ENCODE assay signal across 9 mouse cellular contexts in the genomic region with DNA sequence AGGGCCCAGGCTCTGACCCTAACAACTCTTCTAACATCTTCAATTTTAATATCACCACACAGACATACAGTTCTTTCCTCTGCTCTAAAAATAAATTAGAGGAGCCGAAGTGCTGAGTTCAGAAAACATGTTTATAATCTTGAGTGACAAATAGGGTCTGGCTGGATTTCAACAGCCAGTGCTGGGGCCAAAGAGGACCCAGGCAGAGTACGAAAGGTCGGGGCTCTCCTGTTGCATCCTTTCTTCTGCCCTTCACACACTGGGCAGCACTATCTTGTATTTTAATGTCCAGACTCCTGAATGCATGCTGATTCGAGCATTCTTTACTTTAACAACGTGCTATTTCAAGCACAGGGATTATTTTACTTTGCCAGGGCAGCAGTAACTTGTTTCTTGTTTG. TPM values are rescaled to one million over a fixed set of nuclear protein-coding genes. Genes with fewer than 3 reads are reported as not detected.
DNase-seq lines count a peak whose midpoint lies in the region; ATAC-seq and TF ChIP-seq lines count a peak whose summit lies in the region.
"Had no signal": no experiment of that assay in that cellular context is flagged by ENCODE, and none has a peak within 500 bp of the region (broad histone marks: within the 10 kb centered on the region; RNA-seq: fewer than 3 reads in every experiment).

No protein-coding gene starts in this region.

- H3K27me3 ChIP-seq in liver, embryonic 14.5 days (ENCODE audit: control insufficient read depth, insufficient read depth, low read length) = no peaks in the 10 kb centered on the region
- H3K27me3 ChIP-seq in hindbrain, embryonic 13.5 days = no peaks in the 10 kb centered on the region

- no peaks in the 10 kb centered on the region for H3K36me3 ChIP-seq in liver, embryonic 14.5 days (replicated peaks; ENCODE audit: control insufficient read depth, insufficient read depth, low read depth)
- no peaks in the 10 kb centered on the region for H3K36me3 ChIP-seq in hindbrain, embryonic 13.5 days

- peak; percentile 74 for DNase-seq in 3T3-L1 (ENCODE audit: low read depth, low spot score)
- peak; percentile 43 for DNase-seq in adrenal gland, postnatal 25 days
- DNase-seq in heart, postnatal 14 days = peak; percentile 35 to 71
- no peak for DNase-seq in liver, embryonic 14.5 days (ENCODE audit: low read depth in 3 of 3, low spot score in 3 of 3)
- no peak for DNase-seq in embryo, embryonic 10.5 days (ENCODE audit: low spot score)
- DNase-seq in natural killer cell, adult 2 months (ENCODE audit: low spot score in 2 of 2) = no peak

- H3K4me2 ChIP-seq in liver, embryonic 14.5 days (ENCODE audit: low read depth) = peak overlapping the region; percentile 13; the same call in 1 of the 2 replicates
- no peak overlapping the region for H3K4me2 ChIP-seq in hindbrain, embryonic 13.5 days

- H3K4me1 ChIP-seq in liver, embryonic 14.5 days (replicated peaks; ENCODE audit: control insufficient read depth in 2 of 2, insufficient read depth in 2 of 2, low read length in 1 of 2) = peaks cover 0 to 10% of the 10 kb centered on the region in 2 experiments; a peak in 1 of 4 replicates
- no peaks in the 10 kb centered on the region for H3K4me1 ChIP-seq in hindbrain, embryonic 13.5 days (replicated peaks)

- no peak for TF ChIP-seq CTCF in liver, embryonic 14.5 days (IDR thresholded peaks at IDR 0.05; ENCODE audit: low read depth)

- WGBS in liver, embryonic 14.5 days (ENCODE audit: insufficient replicate concordance) = 27% methylated on average over 5 of the region's 5 CpGs
- 61% methylated on average over 5 of the region's 5 CpGs for WGBS in hindbrain, embryonic 13.5 days

- no peak for TF ChIP-seq EP300 in liver, embryonic 14.5 days (IDR thresholded peaks at IDR 0.05; ENCODE audit: low read depth)

- intact Hi-C loops in heart, postnatal 14 days (cut with DNase I) = no loop called here

- H3K9me3 ChIP-seq in liver, embryonic 14.5 days (ENCODE audit: control insufficient read depth, low read length) = no peaks in the 10 kb centered on the region
- H3K9me3 ChIP-seq in hindbrain, embryonic 13.5 days = no peaks in the 10 kb centered on the region

- no peak overlapping the region for H3K9ac ChIP-seq in liver, embryonic 14.5 days (replicated peaks)
- H3K9ac ChIP-seq in hindbrain, embryonic 13.5 days = no peak overlapping the region

- no peak overlapping the region for H3K4me3 ChIP-seq in liver, embryonic 14.5 days (ENCODE audit: insufficient read depth in 1 of 2, low read depth in 2 of 2, low read length in 2 of 2)
- H3K4me3 ChIP-seq in hindbrain, embryonic 13.5 days = no peak overlapping the region

- no peak overlapping the region for H3K27ac ChIP-seq in liver, embryonic 14.5 days
- no peak overlapping the region for H3K27ac ChIP-seq in hindbrain, embryonic 13.5 days

- ATAC-seq in liver, embryonic 14.5 days (ENCODE audit: insufficient read depth) = no peak
- ATAC-seq in hindbrain, embryonic 13.5 days (ENCODE audit: low FRiP score) = no peak

RNA-seq across cellular contexts. Expression of a gene that starts 13.2 kb away (rescaled TPM):
- 127 and 214 TPM in 2 replicates for total RNA-seq in adrenal gland, postnatal 25 days (2021)
- total RNA-seq in heart, postnatal 14 days (2021) = 1,000 to 10,000 TPM in 1 of 2 experiments, 100 to 1,000 TPM in 1; 588 to 1,036 TPM
- 0.39 and 0.59 TPM in 2 replicates for polyA plus RNA-seq in liver, embryonic 14.5 days (2012; rRNA removed)
- polyA plus RNA-seq in liver, embryonic 14.5 days (2014; fragmentation: Nextera tagmentation; extraction: Ambion mirVana) = 0.67 and 1.4 TPM in 2 replicates
- polyA plus RNA-seq in hindbrain, embryonic 13.5 days (2015; fragmentation: Nextera tagmentation; extraction: Ambion mirVana) = 1.7 and 2.2 TPM in 2 replicates
- total RNA-seq: common myeloid progenitor, adult 5-6 weeks; megakaryocyte progenitor cell, adult 5-6 weeks had no signal

Comparison
In these comparisons a context has a peak if more than half of its experiments do, and no peak if none do; other contexts are left out.
1. DNase-seq: peak in 3T3-L1 (single experiment), adrenal gland, postnatal 25 days (single experiment) and heart, postnatal 14 days (2 of 2); none in liver, embryonic 14.5 days (0 of 3), embryo, embryonic 10.5 days (single experiment) and natural killer cell, adult 2 months (0 of 2).